ENCODE assay signal across 14 mouse cellular contexts in genomic region chr10:51945701-51946100, GRCm38 (mm10).
DNase-seq lines count a peak whose midpoint lies in the region; ATAC-seq and TF ChIP-seq lines count a peak whose summit lies in the region.
"Had no signal": no experiment of that assay in that cellular context is flagged by ENCODE, and none has a peak within 500 bp of the region (broad histone marks: within the 10 kb centered on the region; RNA-seq: fewer than 3 reads in every experiment).

No protein-coding gene starts in this region.

- no peak for TF ChIP-seq EP300 in lung, postnatal 0 days (IDR thresholded peaks at IDR 0.05)
- no peak for TF ChIP-seq EP300 in stomach, postnatal 0 days (optimal IDR thresholded peaks at IDR 0.05)

- ATAC-seq in heart, embryonic 11.5 days (replicated peaks; ENCODE audit: insufficient number of reproducible peaks, low FRiP score, low TSS enrichment) = no peak
- peak; percentile 75; the same call in 1 of the 2 replicates for ATAC-seq in forebrain, embryonic 13.5 days
- ATAC-seq in limb, embryonic 12.5 days (ENCODE audit: insufficient number of reproducible peaks, insufficient read depth, low FRiP score, low TSS enrichment, low read depth) = peak; percentile 71; the same call in 1 of the 2 replicates
- ATAC-seq in lung, postnatal 0 days = no peak
- no peak for ATAC-seq in stomach, postnatal 0 days (ENCODE audit: low FRiP score, low TSS enrichment)
- no peak; the same call in 1 of the 2 replicates for ATAC-seq in kidney, embryonic 15.5 days (replicated peaks; ENCODE audit: low FRiP score)
- ATAC-seq: activated CD4-positive, CD25-positive, alpha-beta regulatory T cell, adult 4 months had no signal

- no peaks in the 10 kb centered on the region for H3K36me3 ChIP-seq in heart, embryonic 11.5 days (ENCODE audit: control insufficient read depth, insufficient read depth, low read length)
- H3K36me3 ChIP-seq in forebrain, embryonic 13.5 days (ENCODE audit: poor library complexity, severe bottlenecking) = no peaks in the 10 kb centered on the region
- H3K36me3 ChIP-seq in limb, embryonic 12.5 days = no peaks in the 10 kb centered on the region
- H3K36me3 ChIP-seq in lung, postnatal 0 days (ENCODE audit: insufficient read depth, low read length) = no peaks in the 10 kb centered on the region
- H3K36me3 ChIP-seq in stomach, postnatal 0 days (ENCODE audit: control insufficient read depth, insufficient read depth, low read length) = no peaks in the 10 kb centered on the region
- no peaks in the 10 kb centered on the region for H3K36me3 ChIP-seq in kidney, embryonic 15.5 days
- H3K36me3 ChIP-seq: liver, embryonic 13.5 days had no signal

- TF ChIP-seq CTCF in brain, embryonic 14.5 days (IDR thresholded peaks at IDR 0.05; ENCODE audit: borderline replicate concordance, extremely low read depth, insufficient read depth, insufficient read length) = no peak
- no peak for TF ChIP-seq CTCF in lung, postnatal 0 days (IDR thresholded peaks at IDR 0.05)
- TF ChIP-seq CTCF in stomach, postnatal 0 days (IDR thresholded peaks at IDR 0.05; ENCODE audit: low read depth) = no peak

- peak; percentile 40 to 67 for DNase-seq in heart, adult 18-20 months
- DNase-seq in brain, embryonic 14.5 days (ENCODE audit: low read depth) = peak; percentile 53
- no peak for DNase-seq in lung, postnatal 0 days (ENCODE audit: low spot score)
- no peak for DNase-seq in stomach, postnatal 0 days (ENCODE audit: low spot score)
- DNase-seq: cerebellum, adult 9-10 months; kidney, adult 8-10 months; liver, embryonic 13.5 days; thymus, adult 2 months had no signal

- H3K4me2 ChIP-seq in heart, embryonic 11.5 days = no peak overlapping the region
- no peak overlapping the region for H3K4me2 ChIP-seq in forebrain, embryonic 13.5 days
- H3K4me2 ChIP-seq in limb, embryonic 12.5 days = no peak overlapping the region
- no peak overlapping the region for H3K4me2 ChIP-seq in lung, postnatal 0 days (replicated peaks; ENCODE audit: low read depth, low read length)
- no peak overlapping the region for H3K4me2 ChIP-seq in stomach, postnatal 0 days (replicated peaks; ENCODE audit: low read depth)
- H3K4me2 ChIP-seq in kidney, embryonic 15.5 days = no peak overlapping the region
- H3K4me2 ChIP-seq: liver, embryonic 13.5 days had no signal

- no peak overlapping the region for H3K4me3 ChIP-seq in heart, embryonic 11.5 days (ENCODE audit: low read depth, low read length)
- H3K4me3 ChIP-seq in forebrain, embryonic 13.5 days = no peak overlapping the region
- H3K4me3 ChIP-seq in limb, embryonic 12.5 days (replicated peaks) = no peak overlapping the region
- no peak overlapping the region for H3K4me3 ChIP-seq in lung, postnatal 0 days (ENCODE audit: low read depth, low read length)
- H3K4me3 ChIP-seq in stomach, postnatal 0 days (ENCODE audit: low read depth, low read length) = no peak overlapping the region
- no peak overlapping the region for H3K4me3 ChIP-seq in kidney, embryonic 15.5 days (replicated peaks)
- H3K4me3 ChIP-seq: liver, embryonic 13.5 days had no signal

- no peaks in the 10 kb centered on the region for H3K27me3 ChIP-seq in heart, embryonic 11.5 days (ENCODE audit: control insufficient read depth, insufficient read depth, low read length)
- H3K27me3 ChIP-seq in forebrain, embryonic 13.5 days = no peaks in the 10 kb centered on the region
- no peaks in the 10 kb centered on the region for H3K27me3 ChIP-seq in limb, embryonic 12.5 days
- H3K27me3 ChIP-seq in lung, postnatal 0 days (replicated peaks; ENCODE audit: insufficient read depth, low read length) = no peaks in the 10 kb centered on the region
- no peaks in the 10 kb centered on the region for H3K27me3 ChIP-seq in stomach, postnatal 0 days (ENCODE audit: control insufficient read depth, insufficient read depth, low read length)
- H3K27me3 ChIP-seq in kidney, embryonic 15.5 days = no peaks in the 10 kb centered on the region
- H3K27me3 ChIP-seq: CH12.LX; liver, embryonic 13.5 days had no signal

- no peak overlapping the region for H3K9ac ChIP-seq in heart, embryonic 11.5 days (ENCODE audit: low read depth, low read length)
- no peak overlapping the region for H3K9ac ChIP-seq in forebrain, embryonic 13.5 days
- H3K9ac ChIP-seq in limb, embryonic 12.5 days (replicated peaks) = no peak overlapping the region
- no peak overlapping the region for H3K9ac ChIP-seq in lung, postnatal 0 days (replicated peaks; ENCODE audit: low read depth)
- no peak overlapping the region for H3K9ac ChIP-seq in stomach, postnatal 0 days (ENCODE audit: low read length)
- no peak overlapping the region for H3K9ac ChIP-seq in kidney, embryonic 15.5 days
- H3K9ac ChIP-seq: liver, embryonic 13.5 days had no signal

- peaks cover 4% of the 10 kb centered on the region; the same call in 1 of the 2 replicates for H3K4me1 ChIP-seq in heart, embryonic 11.5 days (ENCODE audit: control insufficient read depth, insufficient read depth, low read length)
- H3K4me1 ChIP-seq in forebrain, embryonic 13.5 days = peaks cover 8% of the 10 kb centered on the region; the same call in 1 of the 2 replicates
- H3K4me1 ChIP-seq in limb, embryonic 12.5 days (replicated peaks) = peaks cover 6% of the 10 kb centered on the region
- no peaks in the 10 kb centered on the region for H3K4me1 ChIP-seq in lung, postnatal 0 days (ENCODE audit: insufficient read depth, low read depth, low read length)
- H3K4me1 ChIP-seq in stomach, postnatal 0 days (replicated peaks; ENCODE audit: control insufficient read depth, insufficient read depth) = no peaks in the 10 kb centered on the region
- H3K4me1 ChIP-seq in kidney, embryonic 15.5 days = no peaks in the 10 kb centered on the region
- H3K4me1 ChIP-seq: liver, embryonic 13.5 days had no signal

- no peak overlapping the region for H3K27ac ChIP-seq in heart, embryonic 11.5 days (ENCODE audit: low read depth, low read length)
- H3K27ac ChIP-seq in forebrain, embryonic 13.5 days = no peak overlapping the region
- no peak overlapping the region for H3K27ac ChIP-seq in limb, embryonic 12.5 days
- H3K27ac ChIP-seq in lung, postnatal 0 days (ENCODE audit: low read length) = no peak overlapping the region
- H3K27ac ChIP-seq in stomach, postnatal 0 days (replicated peaks) = no peak overlapping the region
- H3K27ac ChIP-seq in kidney, embryonic 15.5 days = no peak overlapping the region
- H3K27ac ChIP-seq: liver, embryonic 13.5 days had no signal

- H3K9me3 ChIP-seq in heart, embryonic 11.5 days (replicated peaks; ENCODE audit: control insufficient read depth, low read length) = no peaks in the 10 kb centered on the region
- H3K9me3 ChIP-seq in forebrain, embryonic 13.5 days (replicated peaks) = no peaks in the 10 kb centered on the region
- no peaks in the 10 kb centered on the region for H3K9me3 ChIP-seq in limb, embryonic 12.5 days
- no peaks in the 10 kb centered on the region for H3K9me3 ChIP-seq in lung, postnatal 0 days (ENCODE audit: low read length)
- H3K9me3 ChIP-seq in stomach, postnatal 0 days (ENCODE audit: control insufficient read depth, low read length) = no peaks in the 10 kb centered on the region
- H3K9me3 ChIP-seq in kidney, embryonic 15.5 days (replicated peaks) = no peaks in the 10 kb centered on the region
- H3K9me3 ChIP-seq: liver, embryonic 13.5 days had no signal

- WGBS in heart, embryonic 11.5 days (ENCODE audit: insufficient replicate concordance) = 34% methylated on average over 4 of the region's 4 CpGs
- 22% methylated on average over 4 of the region's 4 CpGs for WGBS in forebrain, embryonic 13.5 days
- WGBS in limb, embryonic 12.5 days = 37% methylated on average over 4 of the region's 4 CpGs
- 51% methylated on average over 4 of the region's 4 CpGs for WGBS in lung, postnatal 0 days
- 51% methylated on average over 4 of the region's 4 CpGs for WGBS in stomach, postnatal 0 days
- WGBS in kidney, embryonic 15.5 days = 43% methylated on average over 4 of the region's 4 CpGs

- TF ChIP-seq POLR2A in brain, embryonic 14.5 days (IDR thresholded peaks at IDR 0.05; ENCODE audit: borderline replicate concordance, extremely low read depth, insufficient read depth, insufficient read length, poor library complexity, severe bottlenecking) = no peak

Comparison
In these comparisons a context has a peak if more than half of its experiments do, and no peak if none do; other contexts are left out.
1. DNase-seq: peak in heart, adult 18-20 months (2 of 2) and brain, embryonic 14.5 days (single experiment); none in lung, postnatal 0 days (single experiment) and stomach, postnatal 0 days (single experiment).
2. ATAC-seq: peak in forebrain, embryonic 13.5 days (single experiment) and limb, embryonic 12.5 days (single experiment); none in heart, embryonic 11.5 days (single experiment), lung, postnatal 0 days (single experiment), stomach, postnatal 0 days (single experiment) and kidney, embryonic 15.5 days (single experiment).